Mouse (Mus musculus) midbrain, postnatal 0 days (tissue): ENCODE results near the gene Gm20388. TPM values are rescaled to one million over a fixed set of nuclear protein-coding genes. Genes with fewer than 3 reads are reported as not detected.
A peak's percentile ranks its signal among the peaks of the same experiment; 100 is the strongest.

Experiments
- ATAC-seq: fragments of 200-750 bp; cut with Nextera tagmentation; 2 replicates; pipeline ENCODE4 v1.8.0; 2017; ENCODE audit warnings: moderate number of reproducible peaks, mild to moderate bottlenecking, moderate TSS enrichment, moderate library complexity; ENCODE audit not compliant: low FRiP score
- DNase-seq: peaks from one replicate; pipeline ENCODE4 v3.0.0-alpha.2; 2015; ENCODE audit warnings: low spot score
- H3K27ac ChIP-seq: fragments of 300-500 bp; sonication (generic); 2 replicates; pipeline ENCODE4 v1.5.1; 2014; ENCODE audit warnings: low read depth, mild to moderate bottlenecking, low read length, mixed read lengths
- H3K27me3 ChIP-seq: fragments of 300-500 bp; sonication (generic); 2 replicates; pipeline ENCODE4 v1.6.1; 2014; ENCODE audit warnings: low read length, control low read depth, mixed read lengths; ENCODE audit not compliant: insufficient read depth
- H3K36me3 ChIP-seq: fragments of 300-500 bp; sonication (generic); 2 replicates; pipeline ENCODE4 v1.6.1; 2014; ENCODE audit warnings: low read length, control low read depth, mixed read lengths; ENCODE audit not compliant: insufficient read depth
- H3K4me1 ChIP-seq: fragments of 300-500 bp; sonication (generic); 2 replicates; pipeline ENCODE4 v1.6.1; 2014; ENCODE audit warnings: mild to moderate bottlenecking, control low read depth, antibody characterized with exemption, low read length, mixed read lengths; ENCODE audit not compliant: insufficient read depth
- H3K4me2 ChIP-seq: fragments of 300-500 bp; sonication (generic); 2 replicates; pipeline ENCODE4 v1.6.1; 2014; ENCODE audit warnings: low read depth, mild to moderate bottlenecking, low read length, mixed read lengths; ENCODE audit not compliant: poor library complexity, severe bottlenecking
- H3K4me3 ChIP-seq: fragments of 300-500 bp; sonication (generic); 2 replicates; pipeline ENCODE4 v1.5.1; 2014; ENCODE audit warnings: low read depth, mild to moderate bottlenecking, low read length, moderate library complexity
- H3K9ac ChIP-seq: fragments of 300-500 bp; sonication (generic); replicated peaks from 2 replicates; pipeline ENCODE4 v1.6.1; 2014; ENCODE audit warnings: mild to moderate bottlenecking, low read length, moderate library complexity, mixed read lengths; ENCODE audit not compliant: poor library complexity, severe bottlenecking
- H3K9me3 ChIP-seq: fragments of 300-500 bp; sonication (generic); 2 replicates; pipeline ENCODE4 v1.6.1; 2016; ENCODE audit warnings: low read length, control low read depth
- CTCF ChIP-seq: IDR thresholded peaks from 2 replicates; pipeline ENCODE4 v1.5.1; 2016; ENCODE audit warnings: antibody characterized with exemption, mild to moderate bottlenecking
- WGBS: fragments of 180-500 bp; shearing (Covaris S2); extraction: QIAGEN DNeasy Blood & Tissue Kit; methylation state at CpG from one replicate; pipeline ENCODE4 v1.1.7; 2014; 5-methylcytosine and 5-hydroxymethylcytosine counted together
- polyA plus RNA-seq: library from polyadenylated mRNA; unstranded; fragments of >200 nt; fragmentation: Nextera tagmentation; extraction: Ambion mirVana; gene quantifications from 2 replicates; pipeline ENCODE4 v1.2.1, GENCODE M21; 2015
- total RNA-seq: library from RNA; depleted of rRNA; stranded (reverse); fragments of >200 nt; gene quantifications from 2 replicates; pipeline ENCODE4 v1.2.3, GENCODE M21; 2014

Gene Gm20388
- total and polyA plus RNA-seq, 2 experiments from 2014 or later, result 74.2 TPM; not detected in 1

DNA sequence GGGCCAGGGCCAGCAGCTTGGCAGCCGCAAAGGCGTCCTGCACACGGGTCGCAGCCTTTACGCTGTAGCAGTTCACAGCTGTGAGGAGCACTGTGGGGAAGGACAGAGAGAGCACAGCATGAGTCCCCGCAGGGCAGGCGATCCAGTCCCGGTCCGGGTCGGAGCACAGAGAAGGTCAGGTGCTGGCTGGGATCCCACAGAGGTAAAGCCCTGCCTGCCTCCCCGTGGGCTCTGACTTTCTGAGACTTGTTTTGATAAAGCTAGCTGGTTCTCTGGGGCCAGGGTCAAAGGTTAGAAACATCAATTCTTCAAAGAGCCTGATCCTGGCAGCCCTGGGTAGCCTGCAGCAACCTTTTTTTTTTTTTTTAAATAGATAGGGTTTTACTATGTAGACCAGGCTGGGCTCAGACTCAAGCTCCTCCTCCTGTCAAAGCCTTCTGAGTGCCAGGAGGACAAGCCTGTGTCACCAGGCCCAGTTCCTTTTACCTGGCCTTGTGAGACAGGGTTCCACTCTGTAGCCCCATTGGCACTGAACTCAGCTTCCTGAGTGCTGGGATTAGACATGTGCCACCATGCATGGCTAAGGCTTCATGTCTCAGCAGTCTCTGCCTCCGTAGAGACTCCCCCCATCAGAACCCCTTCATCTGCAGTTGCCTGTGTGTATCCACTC is 1986.0 kb downstream of the Gm20388 start:
- no peak overlapping the region for H3K4me3 ChIP-seq
- H3K4me1 ChIP-seq, result peaks cover 13% of the 10 kb centered on the region; the same call in 1 of the 2 replicates
- DNase-seq (no peak), ATAC-seq (no peak)
- no peak for TF ChIP-seq CTCF
- no peak overlapping the region for H3K9ac ChIP-seq
- WGBS, result 26% methylated on average over 12 of the region's 12 CpGs
- no peak overlapping the region for H3K27ac ChIP-seq
- no peaks in the 10 kb centered on the region for H3K9me3 ChIP-seq
- H3K36me3 ChIP-seq, result peaks cover 24% of the 10 kb centered on the region; the same call in 1 of the 2 replicates
- H3K4me2 ChIP-seq, result no peak overlapping the region
- H3K27me3 ChIP-seq, result no peaks in the 10 kb centered on the region

DNA sequence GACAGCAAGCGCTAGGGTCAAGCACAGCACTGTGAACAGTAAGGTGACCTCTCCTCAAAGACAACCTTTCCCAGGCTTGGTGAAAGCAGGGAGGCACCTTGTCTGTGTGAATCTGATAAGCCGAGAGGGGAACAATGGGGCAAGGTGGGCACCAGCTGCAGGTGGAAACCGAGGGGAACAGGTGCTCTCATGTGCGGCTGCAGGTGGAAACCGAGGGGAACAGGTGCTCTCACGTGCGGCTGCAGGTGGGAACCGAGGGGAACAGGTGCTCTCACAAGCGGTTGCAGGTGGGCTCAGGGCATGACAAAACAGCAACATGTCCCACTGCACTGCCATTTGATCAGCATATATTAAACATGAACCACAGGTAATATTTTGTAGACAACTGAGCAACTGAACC is 1986.6 kb downstream of the Gm20388 start:
- TF ChIP-seq CTCF, result no peak
- Histone ChIP-seq H3K9me3 (no peaks in the 10 kb centered on the region), H3K4me2 (no peak overlapping the region), H3K27ac (no peak overlapping the region), H3K4me3 (no peak overlapping the region), H3K36me3 (peaks cover 24% of the 10 kb centered on the region; the same call in 1 of the 2 replicates), H3K9ac (no peak overlapping the region), H3K4me1 (peaks cover 13% of the 10 kb centered on the region; the same call in 1 of the 2 replicates), H3K27me3 (no peaks in the 10 kb centered on the region)
- no peak for ATAC-seq
- 85% methylated on average over 9 of the region's 9 CpGs for WGBS
- DNase-seq, result no peak

DNA sequence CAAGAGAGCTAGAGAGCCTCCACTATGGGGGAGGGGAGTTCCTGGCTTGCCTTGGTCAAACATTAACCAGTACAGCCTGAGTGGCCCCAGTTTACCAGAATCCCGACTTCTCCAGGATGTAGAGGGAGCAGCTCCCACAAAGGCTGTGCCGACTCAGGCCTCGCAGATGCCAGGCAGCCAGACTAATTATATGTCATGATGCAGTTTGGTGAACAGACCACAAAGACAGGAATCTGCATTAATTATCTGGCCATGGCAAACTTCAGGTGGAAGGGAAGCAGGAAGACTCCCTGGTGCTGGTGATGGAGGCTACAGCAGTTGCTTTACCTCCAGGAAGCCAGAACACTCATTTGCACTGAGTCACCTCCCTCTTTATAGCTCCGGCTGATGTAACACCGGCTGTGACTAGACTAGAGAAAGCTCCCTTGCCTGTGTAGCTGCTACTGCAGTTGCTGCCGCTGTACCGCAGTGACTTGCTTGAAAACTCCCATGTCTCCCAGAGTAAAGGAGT is 1987.3 kb downstream of the Gm20388 start:
- H3K4me3 ChIP-seq, result 0 out of 2 replicates have a peak overlapping the region, but pooled peaks have one; percentile 5
- peaks cover 23% of the 10 kb centered on the region; the same call in 1 of the 2 replicates for H3K36me3 ChIP-seq
- H3K4me2 ChIP-seq, result peak overlapping the region; percentile 29; the same call in 1 of the 2 replicates
- 20% methylated on average over 7 of the region's 7 CpGs for WGBS
- peak overlapping the region; percentile 24; the same call in 1 of the 2 replicates for H3K9ac ChIP-seq
- H3K4me1 ChIP-seq, result peaks cover 13% of the 10 kb centered on the region; the same call in 1 of the 2 replicates
- H3K27me3 ChIP-seq, result no peaks in the 10 kb centered on the region
- TF ChIP-seq CTCF, result no peak
- ATAC-seq (no peak), DNase-seq (peak; percentile 42)
- peak overlapping the region; percentile 47; the same call in 1 of the 2 replicates for H3K27ac ChIP-seq
- no peaks in the 10 kb centered on the region for H3K9me3 ChIP-seq

DNA sequence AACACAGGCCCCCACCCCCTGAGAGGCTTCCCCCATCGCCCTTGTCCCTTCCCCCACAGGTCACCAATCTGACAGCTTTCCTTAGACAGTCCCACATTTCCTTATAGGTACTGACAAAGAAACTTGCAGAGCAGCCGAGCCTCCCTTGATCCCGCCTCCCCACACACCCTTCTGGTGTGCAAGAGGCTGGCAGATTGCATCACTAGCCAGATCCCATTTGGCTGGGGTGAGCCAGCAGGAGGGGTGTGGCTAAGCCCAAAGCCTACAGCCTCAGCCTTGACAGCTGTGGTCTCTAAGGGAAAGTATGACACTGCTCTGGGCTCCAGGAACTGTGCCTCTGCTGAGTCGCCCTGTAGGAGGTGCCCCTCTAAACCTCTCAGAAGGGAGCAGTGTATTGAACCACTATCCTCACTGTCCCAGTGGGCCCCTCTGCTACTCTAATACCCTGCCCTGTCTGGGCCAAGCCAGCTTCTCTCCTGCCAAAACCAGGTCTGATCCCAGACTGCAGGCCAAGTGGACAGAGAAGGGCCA is 1987.8 kb downstream of the Gm20388 start:
- Histone ChIP-seq H3K9ac (peak overlapping the region; percentile 24; the same call in 1 of the 2 replicates), H3K4me3 (0 out of 2 replicates have a peak overlapping the region, but pooled peaks have one; percentile 5), H3K4me2 (peak overlapping the region; percentile 29; the same call in 1 of the 2 replicates), H3K9me3 (no peaks in the 10 kb centered on the region), H3K27ac (peak overlapping the region; percentile 47; the same call in 1 of the 2 replicates), H3K36me3 (peaks cover 17% of the 10 kb centered on the region; the same call in 1 of the 2 replicates), H3K27me3 (no peaks in the 10 kb centered on the region), H3K4me1 (peaks cover 13% of the 10 kb centered on the region; the same call in 1 of the 2 replicates)
- TF ChIP-seq CTCF, result no peak; the same call in 1 of the 2 replicates
- ATAC-seq (peak; percentile 59; the same call in 1 of the 2 replicates), DNase-seq (peak; percentile 77)
- 8% methylated on average over 4 of the region's 4 CpGs for WGBS

DNA sequence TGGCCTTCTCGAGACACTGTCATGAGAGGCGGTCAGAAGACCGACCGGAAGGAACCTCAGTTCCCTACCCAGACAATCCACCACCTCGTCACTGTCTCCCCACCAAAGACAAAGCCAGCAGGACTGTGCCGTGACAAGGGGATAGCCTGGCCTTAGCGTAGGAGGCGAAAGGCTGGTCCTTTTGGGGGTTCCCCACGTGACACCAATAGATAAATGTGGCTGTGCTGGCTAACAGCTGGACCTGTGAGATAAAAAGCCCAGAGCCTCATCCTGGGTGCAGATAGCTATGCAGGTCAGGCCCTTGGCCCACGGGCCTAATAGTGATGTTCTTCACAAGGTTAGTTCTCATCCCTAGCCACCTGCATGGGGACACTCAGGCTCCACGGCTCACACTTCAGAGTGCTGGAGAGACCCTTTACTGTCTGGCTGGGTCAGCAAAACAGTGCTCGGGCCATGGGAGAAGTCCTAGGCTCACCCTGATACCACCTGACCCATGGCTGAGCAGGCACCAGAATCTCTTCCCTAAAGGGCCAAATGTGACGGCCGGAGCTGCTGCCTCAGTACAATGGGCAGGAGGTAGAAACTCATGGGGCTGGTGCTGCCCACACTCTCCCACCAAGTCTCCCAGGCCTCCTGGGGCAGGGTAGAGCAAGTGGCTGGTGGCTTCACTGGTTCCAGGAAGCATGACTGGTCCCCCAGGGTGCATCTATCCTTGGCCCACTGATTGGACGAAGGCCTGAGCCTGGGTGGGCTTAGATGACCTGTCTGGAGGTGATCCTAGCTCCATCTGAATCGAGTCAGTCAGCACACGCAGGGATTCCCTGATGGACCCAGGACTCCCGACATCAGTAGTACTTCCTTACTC is 1988.8 kb downstream of the Gm20388 start:
- H3K27ac ChIP-seq, result no peak overlapping the region; the same call in 1 of the 2 replicates
- ATAC-seq (no peak), DNase-seq (no peak)
- WGBS, result 57% methylated on average over 18 of the region's 18 CpGs
- H3K9me3 ChIP-seq, result no peaks in the 10 kb centered on the region
- no peak overlapping the region for H3K4me3 ChIP-seq
- no peak for TF ChIP-seq CTCF
- H3K4me2 ChIP-seq, result peak overlapping the region; percentile 29; the same call in 1 of the 2 replicates
- no peak overlapping the region; the same call in 1 of the 2 replicates for H3K9ac ChIP-seq
- H3K4me1 ChIP-seq, result peaks cover 13% of the 10 kb centered on the region; the same call in 1 of the 2 replicates
- no peaks in the 10 kb centered on the region for H3K27me3 ChIP-seq
- peaks cover 13% of the 10 kb centered on the region; the same call in 1 of the 2 replicates for H3K36me3 ChIP-seq
